Mouse (Mus musculus) heart, postnatal 0 days (tissue): ENCODE results near the gene Cfap126.

Experiments used
- CTCF ChIP-seq: IDR thresholded peaks from 2 replicates; pipeline ENCODE4 v1.5.1; 2016; ENCODE audit warnings: antibody characterized with exemption, control low read depth, low read depth
- EP300 ChIP-seq: IDR thresholded peaks from 2 replicates; pipeline ENCODE4 v1.6.1; 2016; ENCODE audit warnings: antibody characterized with exemption, low read depth

- TF ChIP-seq CTCF: no peak
- TF ChIP-seq EP300: no peak
These were observed 5.3 kb downstream of the Cfap126 start for GRCm38 (mm10) chr1:171118996-171119395.
